Mouse (Mus musculus): ENCODE measurements at regions not wholly inside any gene's neighbourhood (a gene's known extent, or its start where the extent isn't known, plus 50 kb on each side); places are given as distances from the start of the nearest gene placed in this dataset.

DNA sequence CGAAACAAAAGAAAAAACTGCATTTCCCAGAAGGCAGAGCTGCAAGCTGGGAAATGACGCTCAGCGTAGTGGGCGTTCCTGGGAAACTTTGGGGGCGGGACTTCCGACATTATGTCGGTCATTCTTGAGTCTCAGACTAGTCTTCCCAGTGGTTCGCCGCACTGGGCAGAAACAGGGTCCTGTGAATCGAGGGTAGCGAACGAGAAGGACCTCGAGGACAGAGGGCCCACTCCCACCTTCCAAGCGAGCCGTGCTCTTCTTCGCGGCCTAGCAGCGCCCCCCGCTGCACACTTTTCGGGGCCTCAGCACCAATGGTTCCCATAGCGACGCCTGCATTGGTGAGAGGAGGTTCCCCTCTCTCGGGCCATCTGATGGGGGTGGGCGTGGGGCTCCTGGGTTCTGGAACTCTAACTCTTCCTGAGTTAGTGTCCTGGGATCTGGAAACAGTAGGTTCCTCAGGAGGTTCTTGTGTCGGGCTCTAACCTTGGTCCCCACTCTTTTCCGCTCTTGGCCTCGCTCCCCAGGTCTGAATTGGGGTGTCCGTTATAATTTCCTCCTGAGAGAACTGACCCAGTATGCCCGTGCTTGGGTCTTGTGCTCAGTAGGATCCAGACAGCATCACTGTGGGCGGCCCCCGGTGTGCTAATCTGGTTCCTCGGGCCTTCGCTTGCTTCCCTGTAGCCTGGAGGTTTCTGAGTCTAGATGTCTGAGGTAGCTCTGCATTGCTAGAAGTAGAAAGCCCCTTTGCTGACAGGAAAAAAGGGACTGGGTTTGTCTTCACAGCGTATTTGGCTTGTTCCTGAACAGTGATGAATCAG lies 52.8 kb upstream of the Gramd1a start:
- peak; percentile 74 for DNase-seq

DNA sequence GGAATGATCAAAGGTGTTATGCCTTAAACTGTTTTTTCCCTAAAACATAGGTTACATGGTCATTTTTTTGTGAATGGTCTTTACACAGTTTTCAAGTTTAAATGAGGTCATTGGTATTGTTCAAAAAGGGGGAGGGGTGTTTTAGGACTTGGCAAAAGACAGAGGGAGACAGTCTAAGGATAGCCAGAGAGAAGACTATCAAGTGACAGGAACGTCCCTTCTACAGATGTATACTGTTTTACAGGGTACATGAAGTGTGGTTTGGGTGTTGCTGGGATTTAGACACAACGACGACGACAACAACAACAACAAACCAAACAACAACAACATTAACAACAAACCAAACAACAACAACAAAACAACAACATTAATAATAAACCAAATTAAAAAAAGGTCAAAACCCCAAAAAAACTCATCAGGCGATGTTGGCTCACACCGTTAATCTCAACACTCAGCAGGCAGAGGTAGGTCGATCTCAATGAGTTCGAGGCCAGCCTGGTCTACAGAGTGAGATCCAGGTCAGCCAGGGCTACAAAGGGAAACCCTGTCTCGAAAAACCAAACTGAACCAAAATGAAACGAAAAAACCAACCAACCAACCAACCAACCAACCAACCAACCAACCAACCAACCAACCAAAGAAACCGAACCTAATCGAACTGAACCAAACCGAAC lies 52.0 kb upstream of the Gramd1a start:
- DNase-seq = no peak

All from gastrocnemius, postnatal 10 days (tissue).